Mouse (Mus musculus) embryonic facial prominence, embryonic 15.5 days (tissue): Measurements from ENCODE around the gene Srcap. TPM values are rescaled to one million over a fixed set of nuclear protein-coding genes. Genes with fewer than 3 reads are reported as not detected.

Experiments
- ATAC-seq: fragments of 200-750 bp; cut with Nextera tagmentation; 2 replicates; pipeline ENCODE4 v1.8.0; 2017; ENCODE audit warnings: low read depth, moderate TSS enrichment; ENCODE audit not compliant: insufficient number of reproducible peaks, low FRiP score, low TSS enrichment
- H3K27ac ChIP-seq: fragments of 300-500 bp; sonication (generic); replicated peaks from 2 replicates; pipeline ENCODE4 v1.5.1; 2015; ENCODE audit warnings: mild to moderate bottlenecking, inconsistent platforms
- H3K27me3 ChIP-seq: fragments of 300-500 bp; sonication (generic); 2 replicates; pipeline ENCODE4 v1.6.1; 2015; ENCODE audit warnings: inconsistent platforms
- H3K36me3 ChIP-seq: fragments of 300-500 bp; sonication (generic); 2 replicates; pipeline ENCODE4 v1.6.1; 2015; ENCODE audit warnings: mild to moderate bottlenecking, inconsistent platforms
- H3K4me1 ChIP-seq: fragments of 300-500 bp; sonication (generic); 2 replicates; pipeline ENCODE4 v1.6.1; 2015; ENCODE audit warnings: inconsistent platforms
- H3K4me2 ChIP-seq: fragments of 300-500 bp; sonication (generic); replicated peaks from 2 replicates; pipeline ENCODE4 v1.6.1; 2015; ENCODE audit warnings: mild to moderate bottlenecking, inconsistent platforms
- H3K4me3 ChIP-seq: fragments of 300-500 bp; sonication (generic); replicated peaks from 2 replicates; pipeline ENCODE4 v1.5.1; 2015; ENCODE audit warnings: mild to moderate bottlenecking, inconsistent platforms
- H3K9ac ChIP-seq: fragments of 300-500 bp; sonication (generic); 2 replicates; pipeline ENCODE4 v1.6.1; 2015; ENCODE audit warnings: inconsistent platforms
- H3K9me3 ChIP-seq: fragments of 300-500 bp; sonication (generic); replicated peaks from 2 replicates; pipeline ENCODE4 v1.6.1; 2016; ENCODE audit warnings: inconsistent platforms
- WGBS: fragments of 180-500 bp; shearing (Covaris S2); methylation state at CpG from one replicate; pipeline ENCODE4 v1.1.7; 2015; 5-methylcytosine and 5-hydroxymethylcytosine counted together
- polyA plus RNA-seq: library from polyadenylated mRNA; unstranded; fragments of >200 nt; fragmentation: Nextera tagmentation; extraction: Ambion mirVana; gene quantifications from 2 replicates; pipeline ENCODE4 v1.2.1, GENCODE M21; 2015

The Srcap gene
- polyA plus RNA-seq, 1 experiment from 2014 or later: 52.4 TPM

DNA sequence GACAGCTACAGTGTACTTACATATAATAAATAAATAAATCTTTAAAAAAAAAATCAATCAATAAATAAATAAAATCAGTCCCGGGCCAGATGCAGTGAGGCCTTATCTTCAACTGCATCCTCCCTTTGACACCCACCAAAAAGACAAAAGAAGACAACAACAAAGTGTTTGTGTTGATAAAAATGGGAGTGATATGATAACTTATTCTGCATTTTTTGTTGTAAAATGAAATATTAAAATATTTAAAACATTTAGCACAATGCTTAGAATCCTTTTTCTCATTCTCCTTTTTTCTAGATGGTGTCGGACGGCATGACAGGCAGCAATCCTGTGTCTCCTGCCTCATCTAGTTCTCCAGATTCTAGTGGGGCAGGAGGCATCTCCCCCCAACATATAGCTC is 7.5 kb downstream of the Srcap start, which contains the start of gene Gm42715:
TSS of gene Gm42715 (plus strand) at position 301 of the 400 bp plus-strand sequence.
- no peak within 1 kb of the TSS for H3K4me3 ChIP-seq
- no peaks in the 10 kb centered on the region for H3K27me3 ChIP-seq
- WGBS: 98% methylated on average over 3 of the region's 3 CpGs
- H3K4me1 ChIP-seq: no peaks in the 10 kb centered on the region
- no peak within 1 kb of the TSS for H3K9ac ChIP-seq
- no peak for ATAC-seq
- H3K4me2 ChIP-seq: no peak within 1 kb of the TSS
- peaks cover 80% of the 10 kb centered on the region for H3K36me3 ChIP-seq
- no peak within 1 kb of the TSS for H3K27ac ChIP-seq
- no peaks in the 10 kb centered on the region for H3K9me3 ChIP-seq

DNA sequence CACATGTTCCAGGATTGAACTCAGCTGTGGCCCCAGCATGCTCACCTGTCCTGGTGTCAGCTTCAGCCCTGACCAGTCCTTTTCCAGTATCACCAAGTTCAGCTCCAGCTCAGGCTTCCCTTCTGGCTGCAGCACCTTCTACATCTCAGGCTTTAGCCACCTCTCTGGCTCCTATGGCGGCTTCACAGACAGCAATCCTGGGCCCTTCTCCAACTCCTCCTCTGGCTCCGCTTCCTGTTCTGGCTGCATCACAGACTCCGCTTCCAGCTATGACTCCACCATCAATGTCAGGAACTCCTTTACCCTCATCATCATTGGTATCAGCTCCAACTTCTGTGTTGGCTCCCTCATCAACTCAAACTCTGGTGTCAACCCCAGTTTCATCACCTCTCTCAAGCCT is 29.9 kb downstream of the Srcap start:
- peaks cover 91% of the 10 kb centered on the region for H3K36me3 ChIP-seq
- no peak for ATAC-seq
- H3K27me3 ChIP-seq: no peaks in the 10 kb centered on the region
- H3K27ac ChIP-seq: no peak overlapping the region
- H3K9me3 ChIP-seq: no peaks in the 10 kb centered on the region
- H3K4me2 ChIP-seq: no peak overlapping the region
- H3K9ac ChIP-seq: no peak overlapping the region
- no peak overlapping the region for H3K4me3 ChIP-seq
- 95% methylated on average over 3 of the region's 3 CpGs for WGBS
- no peaks in the 10 kb centered on the region for H3K4me1 ChIP-seq

DNA sequence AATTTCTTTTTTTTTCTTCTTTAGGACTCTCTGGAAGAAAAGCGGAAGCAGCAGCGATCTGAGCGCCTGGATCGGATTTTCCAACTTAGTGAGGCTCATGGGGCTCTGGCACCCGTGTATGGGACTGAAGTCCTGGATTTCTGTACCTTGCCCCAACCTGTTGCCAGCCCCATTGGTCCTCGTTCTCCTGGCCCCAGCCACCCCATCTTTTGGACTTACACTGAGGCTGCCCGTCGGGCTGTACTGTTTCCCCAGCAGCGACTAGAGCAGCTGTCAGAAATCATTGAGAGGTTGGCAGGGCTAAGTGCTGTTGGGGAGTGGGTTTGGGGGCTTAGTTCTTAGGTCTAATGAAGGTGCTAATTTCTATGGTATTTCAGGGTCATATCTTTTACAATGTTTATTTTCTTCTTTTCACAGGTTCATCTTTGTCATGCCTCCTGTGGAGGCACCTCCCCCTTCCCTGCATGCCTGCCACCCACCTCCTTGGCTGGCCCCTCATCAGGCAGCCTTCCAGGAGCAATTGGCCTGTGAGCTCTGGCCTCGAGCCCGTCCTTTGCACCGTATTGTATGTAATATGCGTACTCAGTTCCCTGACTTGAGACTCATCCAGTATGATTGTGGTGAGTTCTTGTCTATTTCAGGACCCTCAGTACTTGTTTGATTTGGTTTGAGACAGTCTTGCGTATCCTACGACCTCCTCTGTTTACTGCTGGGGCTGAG is 37.5 kb downstream of the Srcap start:
- Histone ChIP-seq H3K4me1 (no peaks in the 10 kb centered on the region), H3K36me3 (peaks cover 74% of the 10 kb centered on the region), H3K4me3 (no peak overlapping the region), H3K9ac (no peak overlapping the region), H3K9me3 (no peaks in the 10 kb centered on the region), H3K4me2 (no peak overlapping the region), H3K27me3 (no peaks in the 10 kb centered on the region), H3K27ac (no peak overlapping the region)
- no peak for ATAC-seq
- 90% methylated on average over 15 of the region's 15 CpGs for WGBS

- no peaks in the 10 kb centered on the region for H3K9me3 ChIP-seq
- no peak overlapping the region for H3K9ac ChIP-seq
- no peak overlapping the region for H3K4me2 ChIP-seq
- peaks cover 77% of the 10 kb centered on the region for H3K36me3 ChIP-seq
- no peak for ATAC-seq
- WGBS: 91% methylated on average over 8 of the region's 8 CpGs
- H3K4me1 ChIP-seq: no peaks in the 10 kb centered on the region
- H3K27me3 ChIP-seq: no peaks in the 10 kb centered on the region
- no peak overlapping the region for H3K27ac ChIP-seq
- H3K4me3 ChIP-seq: no peak overlapping the region
These were observed 39.8 kb downstream of the Srcap start for GRCm38 (mm10) chr7:127551558-127551957.

- no peak for ATAC-seq
- no peak overlapping the region for H3K9ac ChIP-seq
- H3K27ac ChIP-seq: no peak overlapping the region
- WGBS: 89% methylated on average over 11 of the region's 11 CpGs
- H3K4me1 ChIP-seq: 0 out of 2 replicates have a peak, but pooled peaks cover 5% of the 10 kb centered on the region
- H3K27me3 ChIP-seq: no peaks in the 10 kb centered on the region
- no peaks in the 10 kb centered on the region for H3K9me3 ChIP-seq
- H3K4me2 ChIP-seq: no peak overlapping the region
- H3K36me3 ChIP-seq: peaks cover 69% of the 10 kb centered on the region
- H3K4me3 ChIP-seq: no peak overlapping the region
These were observed 48.8 kb downstream of the Srcap start for GRCm38 (mm10) chr7:127560580-127560979.

GRCm38 (mm10) chr7:127561340-127561858 is 49.6 kb downstream of the Srcap start, which contains the start of gene Tmem265:
TSS of gene Tmem265 (plus strand) at chr7:127561390.
- H3K4me2 ChIP-seq: no peak within 1 kb of the TSS
- H3K27me3 ChIP-seq: no peaks in the 10 kb centered on the region
- H3K4me3 ChIP-seq: no peak within 1 kb of the TSS
- H3K9me3 ChIP-seq: no peaks in the 10 kb centered on the region
- peak within 1 kb of the TSS; percentile 44; the same call in 1 of the 2 replicates for H3K27ac ChIP-seq
- 75% methylated on average over 5 of the region's 5 CpGs for WGBS
- ATAC-seq: no peak
- peaks cover 68% of the 10 kb centered on the region for H3K36me3 ChIP-seq
- 0 out of 2 replicates have a peak, but pooled peaks cover 5% of the 10 kb centered on the region for H3K4me1 ChIP-seq
- H3K9ac ChIP-seq: no peak within 1 kb of the TSS

GRCm38 (mm10) chr7:127564381-127565150 is 52.8 kb downstream of the Srcap start:
- peaks cover 55% of the 10 kb centered on the region for H3K36me3 ChIP-seq
- 71% methylated on average over 6 of the region's 6 CpGs for whole genome bisulfite sequencing

GRCm38 (mm10) chr7:127572895-127573471 is 61.2 kb downstream of the Srcap start, which contains the start of gene Phkg2:
TSS of gene Phkg2 (plus strand) at chr7:127573340.
- Histone ChIP-seq H3K9ac (peak within 1 kb of the TSS; percentile 82), H3K4me1 (peaks cover 24% of the 10 kb centered on the region), H3K9me3 (no peaks in the 10 kb centered on the region), H3K27me3 (no peaks in the 10 kb centered on the region), H3K4me2 (peak within 1 kb of the TSS; percentile 95), H3K27ac (peak within 1 kb of the TSS; percentile 80), H3K36me3 (peaks cover 14% of the 10 kb centered on the region), H3K4me3 (peak within 1 kb of the TSS; percentile 77)
- peak; percentile 97 for ATAC-seq
- under 1% methylated on average over 17 of the region's 17 CpGs for WGBS

More at GRCm38 (mm10) chr7:127564381-127565150, 52.8 kb downstream of the Srcap start:
- H3K27ac ChIP-seq: peak overlapping the region; percentile 45; the same call in 1 of the 2 replicates
- no peak overlapping the region for H3K4me3 ChIP-seq
- no peak overlapping the region for H3K9ac ChIP-seq
- H3K4me1 ChIP-seq: 0 out of 2 replicates have a peak, but pooled peaks cover 5% of the 10 kb centered on the region
- ATAC-seq: peak; percentile 47; the same call in 1 of the 2 replicates
- H3K4me2 ChIP-seq: no peak overlapping the region
- no peaks in the 10 kb centered on the region for H3K27me3 ChIP-seq
- H3K9me3 ChIP-seq: no peaks in the 10 kb centered on the region

DNA sequence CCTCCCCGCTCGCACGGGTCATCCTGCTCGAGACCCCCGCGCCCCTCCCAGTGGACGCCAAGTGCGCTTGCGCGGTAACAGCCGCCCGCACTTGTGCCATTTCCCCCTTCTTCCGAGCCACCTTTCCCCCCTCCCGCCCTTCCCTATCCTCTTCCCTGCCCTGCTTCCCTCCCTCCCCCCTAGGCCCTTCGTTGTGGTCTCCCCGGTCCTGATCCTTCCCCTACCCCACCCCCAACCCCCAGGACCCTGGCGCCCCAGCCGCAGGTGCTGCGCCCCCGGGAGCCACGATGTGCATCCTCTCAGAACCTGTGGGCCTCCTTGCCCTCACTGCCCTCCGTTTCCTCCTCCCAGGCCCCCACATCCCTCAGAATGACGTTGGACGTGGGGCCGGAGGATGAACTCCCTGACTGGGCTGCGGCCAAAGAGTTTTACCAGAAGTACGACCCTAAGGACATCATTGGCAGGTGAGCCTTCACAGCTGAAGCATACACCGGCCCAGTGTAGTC is 61.8 kb downstream of the Srcap start:
- H3K27ac ChIP-seq: peak overlapping the region; percentile 55; the same call in 1 of the 2 replicates
- H3K9ac ChIP-seq: peak overlapping the region; percentile 82
- H3K4me1 ChIP-seq: peaks cover 24% of the 10 kb centered on the region
- under 1% methylated on average over 27 of the region's 28 CpGs for whole genome bisulfite sequencing
- no peak; the same call in 1 of the 2 replicates for ATAC-seq
- H3K9me3 ChIP-seq: no peaks in the 10 kb centered on the region
- no peaks in the 10 kb centered on the region for H3K27me3 ChIP-seq
- H3K36me3 ChIP-seq: peaks cover 20% of the 10 kb centered on the region
- H3K4me2 ChIP-seq: peak overlapping the region; percentile 95
- peak overlapping the region; percentile 77 for H3K4me3 ChIP-seq

DNA sequence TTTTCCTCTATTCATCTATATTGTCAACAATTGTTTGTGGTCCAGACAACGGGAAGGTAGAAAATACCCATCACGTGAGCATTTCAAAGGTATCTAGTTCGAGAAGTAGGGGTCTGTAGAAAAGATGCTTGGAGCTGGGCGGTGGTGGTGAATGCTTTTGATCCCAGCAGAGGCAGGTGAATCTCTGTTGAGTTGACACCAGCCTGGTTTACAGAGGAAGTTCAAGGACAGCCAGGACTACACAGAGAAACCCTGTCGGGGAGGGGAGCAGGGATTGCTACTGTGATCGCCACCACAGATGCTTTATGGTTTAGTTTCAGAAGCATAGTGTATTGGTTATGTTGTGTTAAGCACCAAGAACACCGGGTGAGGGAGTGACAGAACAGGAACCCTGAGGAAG is 62.3 kb downstream of the Srcap start:
- Histone ChIP-seq H3K27ac (0 out of 2 replicates have a peak overlapping the region, but pooled peaks have one; percentile 55), H3K4me2 (peak overlapping the region; percentile 95), H3K9me3 (no peaks in the 10 kb centered on the region), H3K4me3 (peak overlapping the region; percentile 77), H3K9ac (peak overlapping the region; percentile 82), H3K27me3 (no peaks in the 10 kb centered on the region), H3K36me3 (peaks cover 21% of the 10 kb centered on the region), H3K4me1 (peaks cover 24% of the 10 kb centered on the region)
- WGBS: 17% methylated on average over 7 of the region's 7 CpGs
- ATAC-seq: no peak
